Mouse (Mus musculus) adrenal gland, adult 2 months (tissue): ENCODE measurements around the gene Zfp648. TPM values are rescaled to one million over a fixed set of nuclear protein-coding genes. Genes with fewer than 3 reads are reported as not detected.

Experiments
- DNase-seq: peaks from one replicate; pipeline ENCODE4 v3.0.0; 2021
- polyA plus RNA-seq: library from polyadenylated mRNA; depleted of rRNA; stranded (reverse); fragments of >200 nt; gene quantifications from 2 replicates; pipeline ENCODE4 v1.2.3, GENCODE M21; 2012
- total RNA-seq, 2 experiments: library from RNA; stranded (reverse); gene quantifications; 2 replicates each; pipeline ENCODE4 v1.2.3; 2021

The Zfp648 gene
- total and polyA plus RNA-seq, 3 experiments, result 0.29 to 1.2 (median 0.55) TPM

GRCm38 (mm10) chr1:154220566-154220965 lies 19.6 kb downstream of the Zfp648 start:
- no peak for DNase-seq

- no peak for DNase-seq
These were observed 22.8 kb downstream of the Zfp648 start for GRCm38 (mm10) chr1:154223807-154224207.

- DNase-seq, result no peak
These were observed 31.6 kb downstream of the Zfp648 start for GRCm38 (mm10) chr1:154232594-154232993.

- no peak for DNase-seq
These were observed 32.0 kb downstream of the Zfp648 start for GRCm38 (mm10) chr1:154233033-154233432.

GRCm38 (mm10) chr1:154234814-154235213 lies 33.8 kb downstream of the Zfp648 start:
- no peak for DNase-seq

- DNase-seq, result no peak
These were observed 37.9 kb downstream of the Zfp648 start for GRCm38 (mm10) chr1:154238876-154239275.

- DNase-seq, result no peak
These were observed 50.2 kb downstream of the Zfp648 start for GRCm38 (mm10) chr1:154251186-154251585.

- DNase-seq, result no peak
These were observed 51.8 kb downstream of the Zfp648 start for GRCm38 (mm10) chr1:154252739-154253138.
